Mouse (Mus musculus): ENCODE data around the gene Dyrk1a. TPM values are rescaled to one million over a fixed set of nuclear protein-coding genes. Genes with fewer than 3 reads are reported as not detected.

The Dyrk1a gene
- total RNA-seq, 2 experiments from 2014 or later: 121 to 124 TPM

GRCm38 (mm10) chr16:94588974-94589373 is 19.2 kb downstream of the Dyrk1a start:
- DNase-seq: no peak
- intact Hi-C loops (cut with DNase I): no loop called here

DNA sequence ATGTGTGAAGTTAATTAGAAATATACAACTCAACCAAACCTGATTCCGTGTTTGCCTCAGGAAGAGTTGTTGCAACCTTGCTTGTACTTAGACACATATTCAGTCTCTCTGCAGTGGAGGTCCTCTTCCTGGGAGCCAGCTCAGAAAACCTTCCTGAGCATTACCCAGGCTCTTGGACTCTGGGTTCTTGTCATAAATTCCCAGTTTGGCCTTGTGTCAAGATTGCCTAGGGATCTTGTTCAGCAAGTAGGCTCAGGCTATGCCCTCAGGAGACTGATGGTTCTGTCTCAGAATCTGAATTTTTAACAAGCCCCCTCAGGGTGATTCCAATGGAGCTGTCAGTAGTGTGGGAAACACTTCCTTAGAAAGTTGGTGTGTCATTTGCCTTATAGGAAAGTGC is 19.8 kb downstream of the Dyrk1a start:
- DNase-seq: no peak
- intact Hi-C loops (cut with DNase I): no loop called here

GRCm38 (mm10) chr16:94590214-94590613 is 20.4 kb downstream of the Dyrk1a start:
- DNase-seq: no peak
- intact Hi-C loops (cut with DNase I): no loop called here

- intact Hi-C loops (cut with DNase I): no loop called here
- no peak for DNase-seq
These were observed 21.2 kb downstream of the Dyrk1a start for GRCm38 (mm10) chr16:94590977-94591376.

GRCm38 (mm10) chr16:94591536-94591935 is 21.7 kb downstream of the Dyrk1a start:
- intact Hi-C loops (cut with DNase I): no loop called here
- no peak for DNase-seq

GRCm38 (mm10) chr16:94596633-94597032 is 26.8 kb downstream of the Dyrk1a start:
- intact Hi-C loops (cut with DNase I): no loop called here
- DNase-seq: no peak

- no peak for DNase-seq
- intact Hi-C loops (cut with DNase I): no loop called here
These were observed 27.8 kb downstream of the Dyrk1a start for GRCm38 (mm10) chr16:94597640-94598039.

- no peak for DNase-seq
- intact Hi-C loops (cut with DNase I): no loop called here
These were observed 30.3 kb downstream of the Dyrk1a start for GRCm38 (mm10) chr16:94599977-94600724.

GRCm38 (mm10) chr16:94601089-94601488 is 31.3 kb downstream of the Dyrk1a start:
- no peak for DNase-seq
- intact Hi-C loops (cut with DNase I): no loop called here

GRCm38 (mm10) chr16:94601540-94601953 is 31.7 kb downstream of the Dyrk1a start:
- peak; percentile 9 for DNase-seq
- intact Hi-C loops (cut with DNase I): no loop called here

DNA sequence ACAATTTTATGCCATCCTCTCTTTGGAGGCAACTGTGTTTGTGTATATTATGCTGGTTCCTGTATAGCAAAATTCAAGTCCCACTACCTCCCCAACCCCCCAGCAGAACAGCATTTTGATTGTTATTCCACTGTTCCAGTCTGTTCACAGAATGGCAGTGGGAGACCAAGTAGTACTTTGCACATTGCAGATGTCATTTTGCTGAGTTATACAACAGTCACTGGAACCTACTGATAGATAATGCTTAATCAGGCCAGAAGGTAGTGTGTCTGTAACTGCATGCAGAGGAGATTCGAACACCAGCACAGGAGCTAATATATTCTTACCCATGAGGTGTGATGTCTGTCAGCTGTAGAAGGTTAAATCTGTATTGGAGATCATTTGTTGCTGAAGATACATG is 32.4 kb downstream of the Dyrk1a start:
- intact Hi-C loops (cut with DNase I): no loop called here
- DNase-seq: no peak

DNA sequence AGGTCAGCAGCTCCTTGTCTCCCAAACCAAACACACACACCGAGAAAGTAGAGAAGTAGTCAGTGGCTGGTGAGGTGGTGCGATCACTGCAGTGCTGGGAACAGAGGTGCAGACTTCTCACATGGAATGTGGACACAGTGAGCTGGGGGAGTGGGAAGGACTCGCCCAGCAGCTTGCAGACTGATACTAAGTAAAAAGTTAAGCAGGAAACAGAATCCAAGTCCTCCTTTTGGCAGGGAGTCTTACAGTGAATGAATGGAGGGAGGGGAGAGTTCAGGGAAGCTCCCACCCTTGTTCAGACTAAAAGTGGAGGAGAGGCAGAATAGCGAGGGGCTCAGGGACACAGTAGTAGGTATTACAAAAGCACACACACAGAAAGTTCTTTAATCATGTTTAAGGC is 32.9 kb downstream of the Dyrk1a start:
- no peak for DNase-seq
- intact Hi-C loops (cut with DNase I): no loop called here

DNA sequence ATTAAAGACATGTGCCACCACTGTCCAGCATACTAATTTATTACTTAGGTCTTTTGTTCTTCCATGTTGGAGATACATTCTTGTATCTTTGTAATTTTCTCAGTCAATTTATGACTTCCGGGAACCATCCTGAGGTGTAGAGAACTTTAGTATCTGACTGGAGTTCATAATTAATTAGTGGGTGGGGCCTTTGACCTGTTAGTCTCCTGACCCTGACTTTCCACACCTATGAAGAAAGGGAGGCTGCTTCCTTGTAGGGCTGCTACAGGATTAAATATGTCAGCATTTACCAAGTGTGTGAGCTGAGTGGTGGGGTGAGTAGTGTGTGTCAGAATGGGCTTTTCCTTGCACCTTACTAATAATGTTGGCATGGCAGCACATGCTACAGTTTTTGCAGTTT is 36.4 kb downstream of the Dyrk1a start:
- intact Hi-C loops (cut with DNase I): no loop called here

GRCm38 (mm10) chr16:94607468-94607867 is 37.7 kb downstream of the Dyrk1a start:
- no peak for DNase-seq

More for the DNA sequence above, 36.4 kb downstream of the Dyrk1a start:
- DNase-seq: no peak

DNA sequence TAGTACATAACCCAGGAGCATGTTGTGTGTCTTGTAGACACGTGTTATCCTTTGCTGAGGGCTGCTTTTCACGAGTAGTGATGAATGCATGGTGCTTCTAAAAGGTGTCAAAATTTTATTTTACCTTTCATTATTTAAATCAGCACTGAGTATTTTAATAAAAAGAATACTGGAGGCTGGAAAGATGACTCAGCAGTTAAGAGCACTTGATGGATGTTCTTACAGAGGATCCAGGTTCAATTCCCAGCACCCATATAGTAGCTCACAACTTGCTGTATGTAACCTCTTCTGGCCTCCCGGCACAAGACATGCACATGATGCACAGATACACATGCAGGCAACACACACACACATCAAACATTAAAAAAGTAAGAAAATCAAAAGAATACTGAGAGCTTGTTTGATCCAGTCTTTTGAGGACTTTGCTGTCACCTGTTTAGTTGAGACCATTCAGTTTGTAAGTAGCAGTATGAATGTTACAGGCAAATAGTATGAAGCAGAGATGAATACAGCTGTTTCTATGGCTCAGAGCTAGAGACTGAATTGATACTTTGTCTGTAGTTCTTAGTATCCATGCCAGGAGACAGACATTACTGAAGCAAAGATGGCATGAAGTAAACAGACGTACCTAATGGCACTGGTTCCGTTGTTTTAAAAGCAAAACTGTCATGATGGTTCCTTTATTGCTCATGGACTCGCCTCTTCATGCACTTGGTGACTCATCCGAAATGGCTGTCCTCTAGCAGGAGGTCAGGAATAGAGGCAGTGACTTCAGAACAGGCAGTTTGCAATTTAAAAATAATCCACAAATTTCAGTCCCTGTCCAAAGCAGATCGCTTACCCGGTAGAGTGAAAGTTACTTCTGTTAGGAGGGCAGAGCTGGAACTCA is 39.1 kb downstream of the Dyrk1a start:
- intact Hi-C loops (cut with DNase I): no loop called here
- DNase-seq: no peak

More at GRCm38 (mm10) chr16:94607468-94607867, 37.7 kb downstream of the Dyrk1a start:
- intact Hi-C loops (cut with DNase I): no loop called here

- DNase-seq: no peak
- intact Hi-C loops (cut with DNase I): no loop called here
These were observed 42.8 kb downstream of the Dyrk1a start for GRCm38 (mm10) chr16:94612573-94612972.

DNA sequence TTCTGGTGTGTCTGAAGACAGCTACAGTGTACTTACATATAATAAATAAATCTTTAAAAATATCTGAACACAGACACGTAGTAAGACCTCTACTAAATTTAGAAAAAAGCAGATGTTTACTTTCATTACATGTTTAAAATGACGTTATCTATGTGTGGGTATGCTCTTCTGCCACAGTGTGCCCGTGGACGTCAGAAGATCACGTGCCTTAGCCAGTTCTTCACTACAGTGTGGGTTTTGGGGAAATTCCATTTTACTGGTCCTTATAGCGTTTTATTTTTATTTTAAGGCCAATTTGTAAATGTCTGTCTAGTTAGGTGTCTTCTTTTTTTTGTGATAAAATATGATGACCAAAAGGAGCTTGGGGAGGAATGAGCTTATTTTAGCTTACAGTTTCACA is 47.4 kb downstream of the Dyrk1a start:
- intact Hi-C loops (cut with DNase I): no loop called here

GRCm38 (mm10) chr16:94618543-94618942 is 48.7 kb downstream of the Dyrk1a start:
- peak; percentile 50 for DNase-seq
- intact Hi-C loops (cut with DNase I): no loop called here

More for the DNA sequence above, 47.4 kb downstream of the Dyrk1a start:
- DNase-seq: no peak

- intact Hi-C loops (cut with DNase I): no loop called here
- no peak for DNase-seq
These were observed 49.5 kb downstream of the Dyrk1a start for GRCm38 (mm10) chr16:94619301-94619700.

DNA sequence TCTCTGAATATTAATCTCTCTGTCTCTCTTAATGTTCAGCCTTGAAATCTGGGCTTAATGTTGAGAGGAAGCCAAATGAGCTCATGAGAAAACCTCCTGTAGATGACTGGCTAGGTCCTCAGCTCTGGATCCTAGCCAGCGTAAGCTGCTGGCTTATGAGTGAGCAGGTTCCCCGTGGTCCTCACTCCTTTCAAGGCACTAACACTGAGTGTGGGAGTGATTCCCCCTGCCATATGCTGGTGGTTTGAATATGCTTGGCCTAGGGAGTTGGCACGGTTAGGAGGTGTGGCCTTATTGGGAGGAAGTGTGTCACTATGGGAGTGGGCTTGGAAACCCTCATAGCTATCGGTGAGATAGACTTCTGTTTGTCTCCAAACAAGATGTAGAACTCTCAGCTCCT is 55.1 kb downstream of the Dyrk1a start:
- intact Hi-C loops (cut with DNase I): no loop called here
- DNase-seq: peak; percentile 58

- DNase-seq: no peak
- intact Hi-C loops (cut with DNase I): no loop called here
These were observed 55.8 kb downstream of the Dyrk1a start for GRCm38 (mm10) chr16:94625639-94626038.

DNA sequence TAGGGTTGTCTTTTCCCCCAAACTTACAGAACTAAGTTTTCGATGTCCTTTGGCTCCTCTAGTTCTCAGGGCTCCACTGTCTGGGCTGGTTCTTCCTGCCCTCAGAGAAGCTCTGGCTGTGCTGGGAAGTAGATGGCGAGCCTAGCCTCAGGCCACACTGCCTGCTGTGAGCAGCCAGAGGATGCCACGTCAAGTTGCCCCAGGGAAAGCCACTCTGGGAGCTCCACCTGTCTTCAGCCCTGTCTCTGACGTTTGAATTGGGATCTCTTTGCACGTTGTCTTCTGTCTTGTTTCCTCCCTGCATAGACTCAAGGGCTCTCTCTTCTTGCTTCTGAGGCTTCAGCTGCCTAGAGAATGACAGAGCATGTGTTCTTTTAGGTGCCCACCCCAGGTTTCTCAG is 57.9 kb downstream of the Dyrk1a start:
- no peak for DNase-seq
- intact Hi-C loops (cut with DNase I): no loop called here
